Mouse (Mus musculus) forebrain, embryonic 11.5 days (tissue): ENCODE measurements around the gene Suz12. TPM values are rescaled to one million over a fixed set of nuclear protein-coding genes. Genes with fewer than 3 reads are reported as not detected.
"Not testable (repeated sequence)": the region's sequence is repeated elsewhere in the genome, so short reads cannot be mapped to it uniquely, and the experiment has no call there.

Source experiments
- ATAC-seq: fragments of 200-750 bp; cut with Nextera tagmentation; replicated peaks from 2 replicates; pipeline ENCODE4 v1.8.0; 2017; ENCODE audit warnings: moderate TSS enrichment; ENCODE audit not compliant: low FRiP score
- DNase-seq: peaks from one replicate; pipeline ENCODE4 v3.0.0-alpha.2; 2017; ENCODE audit warnings: low spot score
- H3K27ac ChIP-seq: fragments of 300-500 bp; sonication (generic); 2 replicates; pipeline ENCODE4 v1.5.1; 2014; ENCODE audit warnings: low read depth, low read length
- H3K27me3 ChIP-seq: fragments of 300-500 bp; sonication (generic); 2 replicates; pipeline ENCODE4 v1.6.1; 2014; ENCODE audit warnings: mild to moderate bottlenecking, low read length, mixed read lengths; ENCODE audit not compliant: control insufficient read depth, insufficient read depth
- H3K36me3 ChIP-seq: fragments of 300-500 bp; sonication (generic); 2 replicates; pipeline ENCODE4 v1.6.1; 2014; ENCODE audit warnings: mild to moderate bottlenecking, low read length, moderate library complexity, mixed read lengths; ENCODE audit not compliant: control insufficient read depth, insufficient read depth
- H3K4me1 ChIP-seq: fragments of 300-500 bp; sonication (generic); replicated peaks from 2 replicates; pipeline ENCODE4 v1.6.1; 2014; ENCODE audit warnings: low read length, mixed read lengths; ENCODE audit not compliant: control insufficient read depth, insufficient read depth
- H3K4me2 ChIP-seq: fragments of 300-500 bp; sonication (generic); 2 replicates; pipeline ENCODE4 v1.6.1; 2014; ENCODE audit warnings: low read depth, mild to moderate bottlenecking, low read length, moderate library complexity, mixed read lengths; ENCODE audit not compliant: severe bottlenecking
- H3K4me3 ChIP-seq: fragments of 300-500 bp; sonication (generic); 2 replicates; pipeline ENCODE4 v1.5.1; 2014; ENCODE audit warnings: low read depth, low read length
- H3K9ac ChIP-seq: fragments of 300-500 bp; sonication (generic); 2 replicates; pipeline ENCODE4 v1.6.1; 2014; ENCODE audit warnings: low read length
- H3K9me3 ChIP-seq: fragments of 300-500 bp; sonication (generic); 2 replicates; pipeline ENCODE4 v1.6.1; 2016; ENCODE audit warnings: low read length, mixed read lengths; ENCODE audit not compliant: control insufficient read depth
- WGBS: fragments of 180-500 bp; shearing (Covaris S2); extraction: QIAGEN DNeasy Blood & Tissue Kit; methylation state at CpG from one replicate; pipeline ENCODE4 v1.1.7; 2014; 5-methylcytosine and 5-hydroxymethylcytosine counted together
- polyA plus RNA-seq: library from polyadenylated mRNA; unstranded; fragments of >200 nt; fragmentation: Nextera tagmentation; extraction: Ambion mirVana; gene quantifications from 2 replicates; pipeline ENCODE4 v1.2.1, GENCODE M21; 2014

The Suz12 gene
- polyA plus RNA-seq, 1 experiment from 2014 or later: 35.4 TPM

GRCm38 (mm10) chr11:79963212-79963974 is 29.5 kb upstream of the Suz12 start:
- H3K4me2 ChIP-seq: no peak overlapping the region
- H3K27me3 ChIP-seq: no peaks in the 10 kb centered on the region
- H3K4me1 ChIP-seq: 0 out of 2 replicates have a peak, but pooled peaks cover 2% of the 10 kb centered on the region
- 74% methylated on average over 8 of the region's 8 CpGs for WGBS
- H3K27ac ChIP-seq: no peak overlapping the region
- H3K9me3 ChIP-seq: no peaks in the 10 kb centered on the region
- no peaks in the 10 kb centered on the region; the same call in 1 of the 2 replicates for H3K36me3 ChIP-seq
- ATAC-seq (no peak), DNase-seq (no peak)
- no peak overlapping the region for H3K9ac ChIP-seq
- no peak overlapping the region for H3K4me3 ChIP-seq

- ATAC-seq (no peak), DNase-seq (no peak)
- H3K9me3 ChIP-seq: no peaks in the 10 kb centered on the region
- H3K4me1 ChIP-seq: 0 out of 2 replicates have a peak, but pooled peaks cover 2% of the 10 kb centered on the region
- H3K27me3 ChIP-seq: no peaks in the 10 kb centered on the region
- WGBS: 64% methylated on average over 8 of the region's 8 CpGs
- H3K27ac ChIP-seq: peak overlapping the region; percentile 41; the same call in 1 of the 2 replicates
- no peak overlapping the region for H3K4me3 ChIP-seq
- no peaks in the 10 kb centered on the region for H3K36me3 ChIP-seq
- H3K9ac ChIP-seq: no peak overlapping the region
- no peak overlapping the region for H3K4me2 ChIP-seq
Observed at GRCm38 (mm10) chr11:79965896-79966295, 27.0 kb upstream of the Suz12 start.

GRCm38 (mm10) chr11:79967752-79968151 is 25.2 kb upstream of the Suz12 start:
- ATAC-seq: no peak
- Histone ChIP-seq H3K27ac (no peak overlapping the region), H3K4me2 (no peak overlapping the region), H3K36me3 (no peaks in the 10 kb centered on the region), H3K27me3 (no peaks in the 10 kb centered on the region), H3K9me3 (no peaks in the 10 kb centered on the region), H3K9ac (no peak overlapping the region), H3K4me1 (0 out of 2 replicates have a peak, but pooled peaks cover 2% of the 10 kb centered on the region), H3K4me3 (no peak overlapping the region)
- no peak for DNase-seq
- WGBS: 84% methylated on average over 10 of the region's 10 CpGs

GRCm38 (mm10) chr11:79973133-79973532 is 19.8 kb upstream of the Suz12 start:
- no peaks in the 10 kb centered on the region for H3K9me3 ChIP-seq
- H3K4me1 ChIP-seq: no peaks in the 10 kb centered on the region; the same call in 1 of the 2 replicates
- no peak for DNase-seq
- peaks cover 5% of the 10 kb centered on the region; the same call in 1 of the 2 replicates for H3K27me3 ChIP-seq
- H3K9ac ChIP-seq: peak overlapping the region; percentile 62; the same call in 1 of the 2 replicates
- no peak overlapping the region for H3K27ac ChIP-seq
- no peak for ATAC-seq
- H3K36me3 ChIP-seq: no peaks in the 10 kb centered on the region
- peak overlapping the region; percentile 46 for H3K4me3 ChIP-seq
- peak overlapping the region; percentile 80 for H3K4me2 ChIP-seq
- WGBS: 16% methylated on average over 8 of the region's 8 CpGs

GRCm38 (mm10) chr11:79973626-79974476 is 19.1 kb upstream of the Suz12 start:
- peak; percentile 76 for DNase-seq
- H3K27me3 ChIP-seq: peaks cover 5% of the 10 kb centered on the region; the same call in 1 of the 2 replicates
- peak; percentile 27 for ATAC-seq
- peak overlapping the region; percentile 46 for H3K4me3 ChIP-seq
- peak overlapping the region; percentile 62 for H3K9ac ChIP-seq
- no peaks in the 10 kb centered on the region; the same call in 1 of the 2 replicates for H3K4me1 ChIP-seq
- H3K4me2 ChIP-seq: peak overlapping the region; percentile 80
- under 1% methylated on average over 38 of the region's 41 CpGs for WGBS
- no peak overlapping the region for H3K27ac ChIP-seq
- H3K9me3 ChIP-seq: no peaks in the 10 kb centered on the region
- H3K36me3 ChIP-seq: no peaks in the 10 kb centered on the region

- Histone ChIP-seq H3K27ac (no peak overlapping the region), H3K9me3 (no peaks in the 10 kb centered on the region), H3K4me3 (no peak overlapping the region), H3K9ac (no peak overlapping the region), H3K27me3 (peaks cover 5% of the 10 kb centered on the region; the same call in 1 of the 2 replicates), H3K4me1 (no peaks in the 10 kb centered on the region; the same call in 1 of the 2 replicates), H3K4me2 (no peak overlapping the region), H3K36me3 (no peaks in the 10 kb centered on the region)
- 52% methylated on average over 2 of the region's 2 CpGs for WGBS
- no peak for DNase-seq
- no peak for ATAC-seq
Observed at GRCm38 (mm10) chr11:79975377-79975776, 17.5 kb upstream of the Suz12 start.

GRCm38 (mm10) chr11:79976222-79976621 is 16.7 kb upstream of the Suz12 start:
- ATAC-seq: no peak
- Histone ChIP-seq H3K9me3 (no peaks in the 10 kb centered on the region), H3K4me2 (no peak overlapping the region), H3K36me3 (no peaks in the 10 kb centered on the region), H3K4me3 (no peak overlapping the region), H3K4me1 (no peaks in the 10 kb centered on the region; the same call in 1 of the 2 replicates), H3K9ac (no peak overlapping the region), H3K27me3 (peaks cover 5% of the 10 kb centered on the region; the same call in 1 of the 2 replicates), H3K27ac (no peak overlapping the region)
- DNase-seq: no peak
- WGBS: 91% methylated on average over 1 of the region's 1 CpGs

GRCm38 (mm10) chr11:79976645-79977044 is 16.3 kb upstream of the Suz12 start:
- not testable (repeated sequence) for DNase-seq, ATAC-seq, H3K9ac ChIP-seq, H3K4me1 ChIP-seq, H3K4me2 ChIP-seq, H3K27ac ChIP-seq, H3K27me3 ChIP-seq, H3K4me3 ChIP-seq, H3K9me3 ChIP-seq, H3K36me3 ChIP-seq
- 79% methylated on average over 6 of the region's 6 CpGs for WGBS
